Mouse (Mus musculus) MEL (cell line): Measurements from ENCODE around the gene Il21.

Experiments
- CHD1 ChIP-seq: IDR thresholded peaks from 2 replicates; pipeline ENCODE4 v1.6.1; 2012; ENCODE audit warnings: low read depth, mild to moderate bottlenecking, inconsistent platforms, low read length, improper control_type of control experiment
- CTCF ChIP-seq, 3 experiments: IDR thresholded peaks in 2 of 3; conservative IDR thresholded peaks in 1 of 3; 2 replicates each; pipeline ENCODE4 v1.5.1; 2011 to 2012; ENCODE audit warnings: low read length in 3 of 3, low read depth in 2 of 3, mild to moderate bottlenecking in 2 of 3, improper control_type of control experiment in 1 of 3, inconsistent platforms in 1 of 3, mixed read lengths in 1 of 3, moderate library complexity in 1 of 3; ENCODE audit not compliant: control insufficient read depth in 1 of 3, insufficient read depth in 1 of 3, poor library complexity in 1 of 3, severe bottlenecking in 1 of 3
- EP300 ChIP-seq, 2 experiments: IDR thresholded peaks; 2 replicates each; pipeline ENCODE4 v1.6.1; 2011; ENCODE audit warnings: improper control_type of control experiment in 2 of 2, low read length in 2 of 2, low read depth in 1 of 2, mild to moderate bottlenecking in 1 of 2
- GATA1 ChIP-seq: IDR thresholded peaks from 2 replicates; pipeline ENCODE4 v1.6.1; 2011; ENCODE audit warnings: low read depth, low read length, improper control_type of control experiment
- HCFC1 ChIP-seq: IDR thresholded peaks from 2 replicates; pipeline ENCODE4 v1.6.1; 2012; ENCODE audit warnings: low read depth, mild to moderate bottlenecking, inconsistent platforms, low read length, improper control_type of control experiment, moderate library complexity
- KAT2A ChIP-seq: conservative IDR thresholded peaks from 2 replicates; pipeline ENCODE4 v1.6.1; 2012; ENCODE audit warnings: low read depth, low read length, improper control_type of control experiment, inconsistent platforms
- MAFK ChIP-seq: IDR thresholded peaks from 2 replicates; pipeline ENCODE4 v1.6.1; 2011; ENCODE audit warnings: low read depth, mild to moderate bottlenecking, low read length, improper control_type of control experiment, borderline replicate concordance
- MXI1 ChIP-seq: IDR thresholded peaks from 2 replicates; pipeline ENCODE4 v1.6.1; 2011; ENCODE audit warnings: mild to moderate bottlenecking, low read depth, low read length, improper control_type of control experiment
- MYB ChIP-seq: IDR thresholded peaks from 2 replicates; pipeline ENCODE4 v1.6.1; 2011; ENCODE audit warnings: mild to moderate bottlenecking, low read depth, low read length, improper control_type of control experiment
- POLR2A ChIP-seq, 2 experiments: IDR thresholded peaks; 2 replicates each; pipeline ENCODE4 v1.6.1; 2011 to 2012; ENCODE audit warnings: low read length in 2 of 2, mild to moderate bottlenecking in 2 of 2, control low read depth in 1 of 2, improper control_type of control experiment in 1 of 2, low read depth in 1 of 2, moderate library complexity in 1 of 2; ENCODE audit not compliant: control insufficient read depth in 1 of 2, insufficient read depth in 1 of 2, poor library complexity in 1 of 2
- POLR2AphosphoS2 ChIP-seq: IDR thresholded peaks from 2 replicates; pipeline ENCODE4 v1.6.1; 2011; ENCODE audit warnings: low read length, improper control_type of control experiment
- SMC3 ChIP-seq: IDR thresholded peaks from 2 replicates; pipeline ENCODE4 v1.6.1; 2011; ENCODE audit warnings: low read depth, low read length, improper control_type of control experiment
- USF1 ChIP-seq: IDR thresholded peaks from 2 replicates; pipeline ENCODE4 v1.6.1; 2014; ENCODE audit warnings: low read depth, mild to moderate bottlenecking, inconsistent platforms, low read length, improper control_type of control experiment, moderate library complexity
- ZMIZ1 ChIP-seq: IDR thresholded peaks from 2 replicates; pipeline ENCODE4 v1.6.1; 2012; ENCODE audit warnings: low read depth, mild to moderate bottlenecking, inconsistent platforms, low read length, improper control_type of control experiment, moderate library complexity

DNA sequence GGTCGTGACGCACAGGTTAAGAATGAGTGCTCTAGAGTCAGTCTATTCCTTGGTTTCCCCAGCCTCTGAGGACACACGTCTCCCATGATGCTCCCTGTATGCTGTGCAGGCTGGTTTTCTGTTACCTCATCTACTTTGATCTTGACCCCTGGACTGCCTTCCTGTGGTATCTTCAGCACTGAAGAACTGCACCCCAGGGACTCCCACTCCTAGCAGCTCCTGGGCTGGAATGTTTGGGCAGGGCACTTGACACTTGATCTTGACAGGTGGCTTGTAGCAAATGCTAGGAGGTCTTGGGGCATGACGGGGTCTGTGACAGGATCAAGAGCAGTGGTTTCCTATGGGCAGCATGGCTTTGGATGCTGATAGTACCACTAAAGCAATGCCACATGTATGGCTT, 2.6 kb upstream of the Il21 start:
- no peak for TF ChIP-seq MYB
- no peak for TF ChIP-seq CTCF (IDR thresholded peaks at IDR 0.05 in 2 of 3, conservative IDR thresholded peaks at IDR 0.05 in 1 of 3; ENCODE audit: control insufficient read depth in 1 of 3, insufficient read depth in 1 of 3, low read depth in 2 of 3, low read length in 3 of 3, poor library complexity in 1 of 3, severe bottlenecking in 1 of 3)
- TF ChIP-seq POLR2AphosphoS2 = no peak
- TF ChIP-seq MXI1 = no peak
- no peak for TF ChIP-seq USF1
- TF ChIP-seq POLR2A (IDR thresholded peaks at IDR 0.05; ENCODE audit: control insufficient read depth in 1 of 2, insufficient read depth in 1 of 2, low read depth in 1 of 2, low read length in 2 of 2, poor library complexity in 1 of 2) = no peak
- no peak for TF ChIP-seq GATA1
- TF ChIP-seq HCFC1 = no peak
- TF ChIP-seq CHD1 = no peak
- TF ChIP-seq SMC3 = no peak
- no peak for TF ChIP-seq KAT2A
- no peak for TF ChIP-seq ZMIZ1
- TF ChIP-seq EP300 (IDR thresholded peaks at IDR 0.05; ENCODE audit: low read depth in 1 of 2, low read length in 2 of 2) = no peak
- TF ChIP-seq MAFK = no peak
